In the genomic region with DNA sequence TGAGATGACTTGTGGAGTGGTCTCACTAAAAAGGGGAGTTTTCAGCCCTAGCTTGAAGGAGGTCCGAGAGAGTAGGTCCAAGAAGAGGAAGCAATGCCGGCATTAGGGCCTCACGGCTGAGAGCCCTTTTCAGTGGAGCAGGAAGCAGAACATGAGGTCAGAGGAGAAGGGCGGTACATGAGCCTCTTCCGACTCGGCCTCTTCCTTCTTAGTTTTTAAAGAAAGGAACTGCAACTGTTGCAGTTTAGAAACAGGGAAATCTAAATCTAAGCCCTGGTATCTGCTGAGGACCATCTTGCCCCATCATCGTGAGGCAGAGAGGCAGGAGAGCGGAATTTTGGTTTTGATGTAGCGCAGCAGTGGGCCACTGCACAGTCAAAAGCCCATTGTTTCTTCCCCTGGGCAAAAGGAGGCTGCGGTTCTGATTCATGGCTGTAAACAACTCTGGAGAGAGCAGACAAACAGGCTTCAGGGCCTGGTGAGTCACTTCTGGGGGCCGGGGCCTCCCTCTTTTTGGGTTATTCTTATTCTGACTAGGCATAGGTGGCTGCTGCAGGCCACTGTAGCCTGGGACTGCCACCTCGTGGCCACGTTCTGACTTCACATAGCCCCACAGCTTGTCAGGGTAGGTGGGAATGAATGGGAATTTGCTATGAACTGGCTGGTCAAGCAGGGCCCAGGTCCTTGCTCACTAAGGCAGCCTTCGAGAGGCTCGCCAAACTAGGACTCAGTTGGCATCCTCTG, we compare ENCODE assay signal across 7 mouse cellular contexts. TPM values are rescaled to one million over a fixed set of nuclear protein-coding genes. Genes with fewer than 3 reads are reported as not detected.
DNase-seq lines count a peak whose midpoint lies in the region; ATAC-seq lines count a peak whose summit lies in the region.

A gene (plus strand): TSS at position 191 of the 744 bp plus-strand sequence.

- intact Hi-C loops in left cerebral cortex, postnatal 36 days (cut with DNase I): loop anchor here (2.0 to 10.0 kb wide), 2 partner anchors 91 to 163 kb away; no protein-coding TSS in a partner anchor

- H3K27ac ChIP-seq in intestine, embryonic 16.5 days (ENCODE audit: low read length): peak within 1 kb of the TSS; percentile 73
- H3K27ac ChIP-seq in midbrain, embryonic 11.5 days (ENCODE audit: low read depth, low read length): no peak within 1 kb of the TSS

- no peaks in the 10 kb centered on the region for H3K9me3 ChIP-seq in intestine, embryonic 16.5 days (ENCODE audit: control insufficient read depth, low read length)
- H3K9me3 ChIP-seq in midbrain, embryonic 11.5 days (ENCODE audit: control insufficient read depth, low read length): no peaks in the 10 kb centered on the region

- peak within 1 kb of the TSS; percentile 7; the same call in 1 of the 2 replicates for H3K4me3 ChIP-seq in intestine, embryonic 16.5 days (ENCODE audit: low read length)
- H3K4me3 ChIP-seq in midbrain, embryonic 11.5 days (ENCODE audit: low read depth, low read length): no peak within 1 kb of the TSS

- H3K4me2 ChIP-seq in intestine, embryonic 16.5 days (ENCODE audit: low read depth, low read length): peak within 1 kb of the TSS; percentile 27
- H3K4me2 ChIP-seq in midbrain, embryonic 11.5 days: no peak within 1 kb of the TSS

- no peaks in the 10 kb centered on the region for H3K27me3 ChIP-seq in intestine, embryonic 16.5 days (replicated peaks; ENCODE audit: control insufficient read depth, insufficient read depth, low read length)
- no peaks in the 10 kb centered on the region for H3K27me3 ChIP-seq in midbrain, embryonic 11.5 days (ENCODE audit: control insufficient read depth, insufficient read depth, low read length)

- peaks cover 31% of the 10 kb centered on the region for H3K4me1 ChIP-seq in intestine, embryonic 16.5 days (ENCODE audit: control insufficient read depth, insufficient read depth, low read length)
- H3K4me1 ChIP-seq in midbrain, embryonic 11.5 days (ENCODE audit: control insufficient read depth, insufficient read depth, low read length): peaks cover 8% of the 10 kb centered on the region; the same call in 1 of the 2 replicates

- peak within 1 kb of the TSS; percentile 49 for H3K9ac ChIP-seq in intestine, embryonic 16.5 days (ENCODE audit: low read depth, low read length)
- peak within 1 kb of the TSS; percentile 32; the same call in 1 of the 2 replicates for H3K9ac ChIP-seq in midbrain, embryonic 11.5 days (ENCODE audit: low read length)

- peak; percentile 52 for ATAC-seq in intestine, embryonic 16.5 days
- ATAC-seq in midbrain, embryonic 11.5 days (ENCODE audit: low FRiP score): peak; percentile 39; the same call in 1 of the 2 replicates

- no peaks in the 10 kb centered on the region for H3K36me3 ChIP-seq in intestine, embryonic 16.5 days (ENCODE audit: control insufficient read depth, insufficient read depth, low read length)
- no peaks in the 10 kb centered on the region for H3K36me3 ChIP-seq in midbrain, embryonic 11.5 days (ENCODE audit: control insufficient read depth, insufficient read depth, low read length)

- 43% methylated on average over 15 of the region's 15 CpGs for WGBS in intestine, embryonic 16.5 days
- WGBS in midbrain, embryonic 11.5 days: 49% methylated on average over 15 of the region's 15 CpGs

- peak; percentile 86 for DNase-seq in adrenal gland, adult 8-10 months
- peak; percentile 41 for DNase-seq in embryo, embryonic 11.5 days (ENCODE audit: low read depth, low spot score)
- peak; percentile 42 to 75 for DNase-seq in gastrocnemius, postnatal 4 days (ENCODE audit: low spot score in 2 of 2)
- DNase-seq in left cerebral cortex, postnatal 36 days (ENCODE audit: low spot score in 2 of 2): peak; percentile 69 to 70
- DNase-seq in midbrain, embryonic 11.5 days (ENCODE audit: low spot score, missing footprints): peak; percentile 92
- peak; percentile 43 for DNase-seq in spleen, adult 12 weeks (ENCODE audit: low spot score)

RNA-seq across cellular contexts. Expression of the gene that starts here (rescaled TPM):
- total RNA-seq in adrenal gland, adult 8-10 months (2022): 10 to 100 TPM; 12.8 to 21.7 (median 17.5) TPM
- 1 to 10 TPM; 3.7 to 3.8 TPM for total RNA-seq in gastrocnemius, postnatal 4 days (2021)
- polyA plus RNA-seq in intestine, embryonic 16.5 days (2015; fragmentation: Nextera tagmentation; extraction: Ambion mirVana): 3.4 and 4.1 TPM in 2 replicates
- total RNA-seq in left cerebral cortex, postnatal 36 days (2021): 1 to 10 TPM; 3.0 to 4.1 TPM
- polyA plus RNA-seq in midbrain, embryonic 11.5 days (2014; fragmentation: Nextera tagmentation; extraction: Ambion mirVana): 1.1 and 1.8 TPM in 2 replicates

Comparison
In these comparisons a context has a peak if more than half of its experiments do, and no peak if none do; other contexts are left out.
1. DNase-seq: peak in every context shown above with its lines; median percentile 92 in midbrain, embryonic 11.5 days; 86 in adrenal gland, adult 8-10 months; 70 in left cerebral cortex, postnatal 36 days; 58 in gastrocnemius, postnatal 4 days; 43 in spleen, adult 12 weeks; 41 in embryo, embryonic 11.5 days.